Mouse (Mus musculus): ENCODE measurements around the gene H2al1e. TPM values are rescaled to one million over a fixed set of nuclear protein-coding genes. Genes with fewer than 3 reads are reported as not detected.
"Not testable (repeated sequence)": the region's sequence is repeated elsewhere in the genome, so short reads cannot be mapped to it uniquely, and the experiment has no call there.

H2al1e gene
- polyA plus RNA-seq, 1 experiment from 2014 or later = not detected

- no CpG with 5 or more reads among the region's 6 CpGs for WGBS
- not testable (repeated sequence) for H3K4me1 ChIP-seq (replicated peaks); H3K27me3 ChIP-seq; H3K4me2 ChIP-seq; H3K36me3 ChIP-seq; ATAC-seq (ENCODE audit: low read depth); H3K4me3 ChIP-seq; H3K9ac ChIP-seq; H3K27ac ChIP-seq (replicated peaks); H3K9me3 ChIP-seq
Observed at GRCm38 (mm10) chrX:11314858-11315257, 3.1 kb downstream of the H2al1e start, which contains the start of gene H2al1f. Gene H2al1f (plus strand): TSS chrX:11315158.

- H3K9ac ChIP-seq; H3K27me3 ChIP-seq; H3K4me1 ChIP-seq (replicated peaks); H3K36me3 ChIP-seq; H3K9me3 ChIP-seq; H3K4me2 ChIP-seq; H3K27ac ChIP-seq (replicated peaks); ATAC-seq (ENCODE audit: low read depth); H3K4me3 ChIP-seq: not testable (repeated sequence)
- no CpG with 5 or more reads among the region's 3 CpGs for WGBS
Observed at GRCm38 (mm10) chrX:11317956-11318355, 6.2 kb downstream of the H2al1e start, which contains the start of gene H2al1g. Gene H2al1g (plus strand): TSS chrX:11318256.

- not testable (repeated sequence) for H3K4me3 ChIP-seq; H3K4me1 ChIP-seq (replicated peaks); ATAC-seq (ENCODE audit: low read depth); H3K27ac ChIP-seq (replicated peaks); H3K9me3 ChIP-seq; H3K36me3 ChIP-seq; H3K9ac ChIP-seq; H3K4me2 ChIP-seq; H3K27me3 ChIP-seq
- no CpG with 5 or more reads among the region's 6 CpGs for WGBS
Observed at GRCm38 (mm10) chrX:11321192-11321591, 9.5 kb downstream of the H2al1e start, which contains the start of gene H2al1h. Gene H2al1h (plus strand): TSS chrX:11321492.

- H3K4me2 ChIP-seq; H3K4me1 ChIP-seq (replicated peaks); H3K27me3 ChIP-seq; H3K4me3 ChIP-seq; H3K9ac ChIP-seq; H3K27ac ChIP-seq (replicated peaks); H3K9me3 ChIP-seq; H3K36me3 ChIP-seq; ATAC-seq (ENCODE audit: low read depth): not testable (repeated sequence)
- WGBS = 97% methylated on average over 3 of the region's 5 CpGs
Observed at GRCm38 (mm10) chrX:11324359-11324758, 12.6 kb downstream of the H2al1e start, which contains the start of gene H2al1i. Gene H2al1i (plus strand): TSS chrX:11324659.

DNA sequence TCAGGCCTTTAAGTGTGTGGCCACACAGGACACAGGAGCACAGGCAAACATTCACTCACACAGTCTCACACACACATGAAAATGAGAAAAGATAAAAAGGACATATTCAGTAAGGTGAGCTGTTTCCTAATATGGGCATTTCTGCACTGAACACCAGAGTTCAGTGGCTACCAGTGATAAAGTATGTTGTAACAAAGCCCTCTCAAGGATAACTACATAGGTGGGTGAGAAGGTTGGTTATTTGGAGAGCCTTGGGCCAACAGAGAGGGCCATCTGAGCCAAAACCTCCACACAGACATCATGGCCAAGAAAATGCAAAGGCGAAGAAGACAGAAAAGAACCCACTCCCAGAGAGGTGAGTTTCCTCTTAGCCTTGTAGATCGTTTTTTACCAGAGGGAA is 15.8 kb downstream of the H2al1e start, which contains the start of gene H2al1j:
TSS of gene H2al1j (plus strand) at position 301 of the 400 bp plus-strand sequence.
- not testable (repeated sequence) for H3K27me3 ChIP-seq; H3K4me3 ChIP-seq; H3K4me1 ChIP-seq (replicated peaks); H3K36me3 ChIP-seq; H3K27ac ChIP-seq (replicated peaks); ATAC-seq (ENCODE audit: low read depth); H3K9me3 ChIP-seq; H3K4me2 ChIP-seq; H3K9ac ChIP-seq
- WGBS = 85% methylated on average over 2 of the region's 2 CpGs

- WGBS = 63% methylated on average over 9 of the region's 9 CpGs
- no peak for ATAC-seq (ENCODE audit: low read depth)
- H3K9ac ChIP-seq = no peak overlapping the region
- H3K27ac ChIP-seq (replicated peaks) = no peak overlapping the region
- H3K9me3 ChIP-seq = no peaks in the 10 kb centered on the region
- H3K36me3 ChIP-seq = no peaks in the 10 kb centered on the region
- no peak overlapping the region for H3K4me3 ChIP-seq
- H3K4me1 ChIP-seq (replicated peaks) = no peaks in the 10 kb centered on the region
- peaks cover 4% of the 10 kb centered on the region; the same call in 1 of the 2 replicates for H3K27me3 ChIP-seq
- H3K4me2 ChIP-seq = no peak overlapping the region
Observed at GRCm38 (mm10) chrX:11345762-11346161, 34.0 kb downstream of the H2al1e start.

DNA sequence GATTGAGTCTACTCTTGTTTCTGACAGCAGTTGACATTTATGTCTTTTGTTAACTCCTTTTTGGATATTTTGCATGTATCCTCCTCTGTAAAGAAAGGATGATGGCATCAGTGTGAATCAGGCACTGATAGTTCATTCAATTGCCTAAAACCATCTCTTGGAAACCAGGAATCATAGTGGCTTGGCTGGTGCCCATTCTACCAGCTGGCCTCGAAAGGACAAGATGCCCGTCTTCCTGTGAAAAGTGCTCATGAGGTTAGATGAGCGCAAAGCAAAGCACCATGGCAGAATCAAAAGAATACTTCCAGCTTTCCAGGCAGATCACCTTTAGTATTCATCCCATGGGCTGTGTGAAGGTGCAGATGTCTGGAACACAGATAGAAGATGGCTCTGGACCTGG is 35.0 kb downstream of the H2al1e start:
- Histone ChIP-seq H3K27me3 (peaks cover 4% of the 10 kb centered on the region; the same call in 1 of the 2 replicates), H3K36me3 (no peaks in the 10 kb centered on the region), H3K9me3 (no peaks in the 10 kb centered on the region), H3K4me2 (no peak overlapping the region), H3K4me1 (replicated peaks) (no peaks in the 10 kb centered on the region), H3K9ac (no peak overlapping the region), H3K27ac (replicated peaks) (no peak overlapping the region), H3K4me3 (no peak overlapping the region)
- 89% methylated on average over 3 of the region's 3 CpGs for WGBS
- no peak for ATAC-seq (ENCODE audit: low read depth)

GRCm38 (mm10) chrX:11360823-11361222 is 49.1 kb downstream of the H2al1e start:
- Histone ChIP-seq H3K4me1 (replicated peaks) (peaks cover 5% of the 10 kb centered on the region), H3K4me3 (no peak overlapping the region), H3K9ac (no peak overlapping the region), H3K27me3 (peaks cover 7% of the 10 kb centered on the region; the same call in 1 of the 2 replicates), H3K4me2 (no peak overlapping the region), H3K36me3 (no peaks in the 10 kb centered on the region), H3K9me3 (no peaks in the 10 kb centered on the region), H3K27ac (replicated peaks) (no peak overlapping the region)
- 88% methylated on average over 6 of the region's 6 CpGs for WGBS
- no peak for ATAC-seq (ENCODE audit: low read depth)

DNA sequence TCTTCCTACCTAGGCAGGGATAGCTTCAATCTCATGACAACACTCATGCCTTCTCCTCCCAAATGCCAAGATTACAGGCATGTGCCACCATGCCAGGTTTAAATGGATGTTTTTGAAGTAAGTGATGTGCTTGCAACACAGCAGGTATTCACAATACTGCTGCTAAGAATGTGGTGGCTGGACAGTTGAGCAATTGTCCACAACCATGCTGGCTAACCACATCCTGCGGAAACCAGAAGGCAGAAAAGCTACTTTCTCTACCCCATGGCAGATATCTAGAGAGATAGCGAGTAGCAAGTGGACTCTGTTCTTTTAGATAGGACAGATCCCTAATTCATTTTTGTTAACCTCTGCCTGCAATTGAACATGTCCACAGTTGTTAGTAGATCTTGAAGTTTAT is 49.5 kb downstream of the H2al1e start:
- 89% methylated on average over 2 of the region's 2 CpGs for WGBS
- peaks cover 11% of the 10 kb centered on the region; the same call in 1 of the 2 replicates for H3K27me3 ChIP-seq
- H3K4me1 ChIP-seq (replicated peaks) = peaks cover 5% of the 10 kb centered on the region
- H3K9me3 ChIP-seq = no peaks in the 10 kb centered on the region
- no peak for ATAC-seq (ENCODE audit: low read depth)
- H3K9ac ChIP-seq = no peak overlapping the region
- H3K4me3 ChIP-seq = no peak overlapping the region
- no peak overlapping the region for H3K27ac ChIP-seq (replicated peaks)
- H3K4me2 ChIP-seq = no peak overlapping the region
- H3K36me3 ChIP-seq = no peaks in the 10 kb centered on the region

Other genes starting within 250 kb of the H2al1e start
- gene H2al1a, start 12.7 kb upstream of the H2al1e start, polyA plus RNA-seq (2015; fragmentation: Nextera tagmentation; extraction: Ambion mirVana) = not detected in 2 replicates
- gene H2al1b, start 9.5 kb upstream of the H2al1e start, polyA plus RNA-seq (2015; fragmentation: Nextera tagmentation; extraction: Ambion mirVana) = not detected in 2 replicates
- not detected in 2 replicates for gene H2al1c, start 6.3 kb upstream of the H2al1e start, polyA plus RNA-seq (2015; fragmentation: Nextera tagmentation; extraction: Ambion mirVana)
- gene H2al1d, start 3.1 kb upstream of the H2al1e start, polyA plus RNA-seq (2015; fragmentation: Nextera tagmentation; extraction: Ambion mirVana) = not detected in 2 replicates
- not detected in 2 replicates for gene H2al1f, start 3.2 kb downstream of the H2al1e start, polyA plus RNA-seq (2015; fragmentation: Nextera tagmentation; extraction: Ambion mirVana)
- gene H2al1g, start 6.3 kb downstream of the H2al1e start, polyA plus RNA-seq (2015; fragmentation: Nextera tagmentation; extraction: Ambion mirVana) = not detected in 2 replicates
- not detected in 2 replicates for gene H2al1h, start 9.6 kb downstream of the H2al1e start, polyA plus RNA-seq (2015; fragmentation: Nextera tagmentation; extraction: Ambion mirVana)
- not detected in 2 replicates for gene H2al1i, start 12.7 kb downstream of the H2al1e start, polyA plus RNA-seq (2015; fragmentation: Nextera tagmentation; extraction: Ambion mirVana)
- gene H2al1j, start 15.9 kb downstream of the H2al1e start, polyA plus RNA-seq (2015; fragmentation: Nextera tagmentation; extraction: Ambion mirVana) = not detected in 2 replicates

All from neural tube, embryonic 13.5 days (tissue).